Mouse (Mus musculus): ENCODE data around the gene 4930558K02Rik.

DNA sequence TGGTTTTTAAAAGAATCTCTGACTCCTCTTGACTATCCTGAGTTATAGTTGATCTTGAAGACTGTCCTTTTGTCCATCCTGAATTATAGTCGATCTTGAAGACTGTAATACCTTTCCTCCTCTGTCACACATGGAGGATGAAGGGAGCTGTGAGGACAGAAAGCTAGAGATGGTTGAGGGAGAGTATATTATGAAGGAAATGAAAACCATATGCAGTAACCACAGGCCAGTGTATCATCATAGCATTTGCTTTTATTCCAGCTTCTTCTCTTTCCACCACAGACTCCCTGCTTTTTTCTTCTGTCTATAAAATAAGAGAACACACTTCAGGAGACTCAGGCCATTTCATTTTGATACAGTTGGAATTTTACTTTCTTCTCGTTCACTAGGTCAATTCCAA is 610 bp upstream of the 4930558K02Rik start:
- TF ChIP-seq CTCF (IDR thresholded peaks at IDR 0.05; ENCODE audit: low read depth) (no peak), EP300 (IDR thresholded peaks at IDR 0.05; ENCODE audit: low read depth) (no peak)

Measured in liver, postnatal 0 days (tissue).